Mouse (Mus musculus) liver, embryonic 18 days (tissue): ENCODE measurements around the gene 0610040J01Rik. TPM values are rescaled to one million over a fixed set of nuclear protein-coding genes. Genes with fewer than 3 reads are reported as not detected.

Experiments used
- polyA plus RNA-seq: library from polyadenylated mRNA; depleted of rRNA; stranded (reverse); fragments of >200 nt; gene quantifications from 2 replicates; pipeline ENCODE4 v1.2.3, GENCODE M21; 2012; rRNA removed

Gene 0610040J01Rik
- 13.8 and 14.1 TPM in 2 replicates for polyA plus RNA-seq

GRCm38 (mm10) chr5:63811819-63812508 lies at the start of gene 0610040J01Rik:
0610040J01Rik (plus strand) TSS chr5:63812363.

Other genes with a start within 250 kb of the 0610040J01Rik start
- 0.01 TPM in 1 of 2 replicates, not detected in the other for gene Nwd2, start 163.3 kb upstream of the 0610040J01Rik start, polyA plus RNA-seq
- 6.9 and 7.8 TPM in 2 replicates for gene Rell1, start 156.5 kb downstream of the 0610040J01Rik start, polyA plus RNA-seq